10 mouse cellular contexts compared by ENCODE assay signal in genomic region chr14:34891769-34892532, GRCm38 (mm10).
DNase-seq lines count a peak whose midpoint lies in the region; ATAC-seq lines count a peak whose summit lies in the region.
"Had no signal": no experiment of that assay in that cellular context is flagged by ENCODE, and none has a peak within 500 bp of the region (broad histone marks: within the 10 kb centered on the region; RNA-seq: fewer than 3 reads in every experiment).

No protein-coding gene starts in this region.

- no peaks in the 10 kb centered on the region for H3K36me3 ChIP-seq in intestine, embryonic 16.5 days (ENCODE audit: control insufficient read depth, insufficient read depth, low read length)
- H3K36me3 ChIP-seq: embryonic facial prominence, embryonic 12.5 days; lung, embryonic 15.5 days had no signal

- no peaks in the 10 kb centered on the region for H3K4me1 ChIP-seq in intestine, embryonic 16.5 days (ENCODE audit: control insufficient read depth, insufficient read depth, low read length)
- H3K4me1 ChIP-seq: lung, embryonic 15.5 days had no signal

- 4% methylated on average over 6 of the region's 6 CpGs for WGBS in intestine, embryonic 16.5 days

- no peaks in the 10 kb centered on the region for H3K9me3 ChIP-seq in intestine, embryonic 16.5 days (ENCODE audit: control insufficient read depth, low read length)
- H3K9me3 ChIP-seq: embryonic facial prominence, embryonic 12.5 days; lung, embryonic 15.5 days had no signal

- H3K9ac ChIP-seq in intestine, embryonic 16.5 days (ENCODE audit: low read depth, low read length): no peak overlapping the region
- H3K9ac ChIP-seq: embryonic facial prominence, embryonic 12.5 days; lung, embryonic 15.5 days had no signal

- H3K27ac ChIP-seq in intestine, embryonic 16.5 days (ENCODE audit: low read length): no peak overlapping the region
- H3K27ac ChIP-seq: embryonic facial prominence, embryonic 12.5 days; lung, embryonic 15.5 days had no signal

- DNase-seq in adrenal gland, adult (ENCODE audit: inconsistent age in 2 of 2, low spot score in 1 of 2): peak; percentile 25 to 54
- no peak for DNase-seq in adrenal gland, postnatal 4 days (ENCODE audit: low spot score in 2 of 2)
- peak; percentile 23 to 54 for DNase-seq in left cerebral cortex, adult 18-20 months (ENCODE audit: low spot score in 2 of 2)
- DNase-seq in left cerebral cortex, postnatal 10 days (ENCODE audit: extremely low spot score in 1 of 2, low spot score in 2 of 2): no peak
- peak; percentile 39 to 50 for DNase-seq in frontal cortex, postnatal 36 days (ENCODE audit: low spot score in 2 of 2)
- DNase-seq in right cerebral cortex, postnatal 25 days: peak; percentile 52
- DNase-seq in gastrocnemius, adult 18-20 months (ENCODE audit: low spot score): no peak

- no peak overlapping the region for H3K4me3 ChIP-seq in intestine, embryonic 16.5 days (ENCODE audit: low read length)
- H3K4me3 ChIP-seq: embryonic facial prominence, embryonic 12.5 days; lung, embryonic 15.5 days had no signal

- ATAC-seq in intestine, embryonic 16.5 days: no peak

- H3K27me3 ChIP-seq in intestine, embryonic 16.5 days (replicated peaks; ENCODE audit: control insufficient read depth, insufficient read depth, low read length): no peaks in the 10 kb centered on the region

- H3K4me2 ChIP-seq in intestine, embryonic 16.5 days (ENCODE audit: low read depth, low read length): no peak overlapping the region
- H3K4me2 ChIP-seq: embryonic facial prominence, embryonic 12.5 days; lung, embryonic 15.5 days had no signal

- intact Hi-C loops in left cerebral cortex, postnatal 10 days (cut with DNase I): no loop called here

Comparison
In these comparisons a context has a peak if more than half of its experiments do, and no peak if none do; other contexts are left out.
1. DNase-seq: peak in adrenal gland, adult (2 of 2), left cerebral cortex, adult 18-20 months (2 of 2), frontal cortex, postnatal 36 days (2 of 2) and right cerebral cortex, postnatal 25 days (single experiment); none in adrenal gland, postnatal 4 days (0 of 2), left cerebral cortex, postnatal 10 days (0 of 2) and gastrocnemius, adult 18-20 months (single experiment).